Mouse (Mus musculus): ENCODE measurements around the gene Nt5c3b.

GRCm38 (mm10) chr11:100386586-100386985 is 55.0 kb downstream of the Nt5c3b start:
- TF ChIP-seq POLR2A (IDR thresholded peaks at IDR 0.05; ENCODE audit: low read depth, low read length): no peak
- no peak for TF ChIP-seq CTCF (IDR thresholded peaks at IDR 0.05; ENCODE audit: borderline replicate concordance, insufficient read depth, low read length)

Data from embryonic fibroblast, embryonic 13.5 days (primary cell).